Comparison of ENCODE assay signal across 8 mouse cellular contexts in the genomic region with DNA sequence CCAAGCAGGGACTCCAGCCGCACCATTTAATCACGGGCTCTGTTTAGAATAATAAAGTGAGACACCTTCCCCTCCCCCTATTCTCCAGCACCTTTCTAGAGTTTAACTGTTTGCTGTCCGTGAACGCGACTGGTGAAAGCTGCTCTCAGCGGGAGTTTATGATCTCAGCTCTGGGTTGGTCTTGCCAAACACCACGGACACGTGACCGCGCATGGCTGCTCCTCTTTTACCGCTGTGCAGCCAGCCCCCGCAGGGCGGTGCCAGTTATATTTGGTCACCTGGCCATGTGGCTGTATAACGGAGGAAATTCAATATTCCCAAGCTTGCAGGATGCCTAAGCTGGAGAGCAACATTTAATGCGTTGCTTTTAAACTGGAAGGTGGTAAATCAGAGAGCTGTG. TPM values are rescaled to one million over a fixed set of nuclear protein-coding genes. Genes with fewer than 3 reads are reported as not detected.
A peak's percentile ranks its signal among the peaks of the same experiment; 100 is the strongest.
DNase-seq lines count a peak whose midpoint lies in the region; ATAC-seq and TF ChIP-seq lines count a peak whose summit lies in the region.

TSS of gene Abca8b (minus strand) at position 222 of the 400 bp plus-strand sequence.

- TF ChIP-seq POLR2A in bone marrow macrophage, adult 2 months (IDR thresholded peaks at IDR 0.05; ENCODE audit: borderline replicate concordance, low read depth, low read length): no peak

- peak; percentile 3 to 10 for DNase-seq in B cell, adult 2 months
- peak; percentile 76 for DNase-seq in forebrain, embryonic 10.5 days (ENCODE audit: extremely low spot score, low spot score)
- peak; percentile 86 for DNase-seq in kidney, postnatal 0 days (ENCODE audit: low spot score)
- DNase-seq in liver: peak; percentile 74
- peak; percentile 91 for DNase-seq in midbrain, postnatal 0 days (ENCODE audit: low spot score)
- DNase-seq in telencephalon, adult 2 months (ENCODE audit: low read depth, low spot score): peak; percentile 88

- peak within 1 kb of the TSS; percentile 72 for H3K9ac ChIP-seq in heart, embryonic 13.5 days
- 0 out of 2 replicates have a peak within 1 kb of the TSS, but pooled peaks have one; percentile 19 for H3K9ac ChIP-seq in kidney, postnatal 0 days (ENCODE audit: low read depth, low read length)
- H3K9ac ChIP-seq in midbrain, postnatal 0 days (replicated peaks; ENCODE audit: low read length, poor library complexity, severe bottlenecking): peak within 1 kb of the TSS; percentile 40; the same call in 1 of the 2 replicates

- peak within 1 kb of the TSS; percentile 59 for H3K4me3 ChIP-seq in bone marrow macrophage, adult 2 months (ENCODE audit: insufficient read depth, low read length)
- peak within 1 kb of the TSS; percentile 55 for H3K4me3 ChIP-seq in forebrain, embryonic 10.5 days
- peak within 1 kb of the TSS; percentile 53 for H3K4me3 ChIP-seq in heart, embryonic 13.5 days
- H3K4me3 ChIP-seq in kidney, postnatal 0 days (replicated peaks; ENCODE audit: low read depth, low read length): peak within 1 kb of the TSS; percentile 34
- peak within 1 kb of the TSS; percentile 39 for H3K4me3 ChIP-seq in midbrain, postnatal 0 days (ENCODE audit: low read depth, low read length)

- H3K27me3 ChIP-seq in forebrain, embryonic 10.5 days (ENCODE audit: poor library complexity, severe bottlenecking): no peaks in the 10 kb centered on the region
- no peaks in the 10 kb centered on the region for H3K27me3 ChIP-seq in heart, embryonic 13.5 days (replicated peaks)
- no peaks in the 10 kb centered on the region for H3K27me3 ChIP-seq in kidney, postnatal 0 days (ENCODE audit: insufficient read depth, low read length)
- no peaks in the 10 kb centered on the region for H3K27me3 ChIP-seq in midbrain, postnatal 0 days (ENCODE audit: insufficient read depth, low read length)

- ATAC-seq in heart, embryonic 13.5 days (ENCODE audit: extremely low read depth, insufficient number of reproducible peaks, low FRiP score, low TSS enrichment): peak; percentile 81; the same call in 1 of the 2 replicates
- ATAC-seq in kidney, postnatal 0 days (replicated peaks; ENCODE audit: low FRiP score, low read depth): peak; percentile 90
- ATAC-seq in midbrain, postnatal 0 days (ENCODE audit: low FRiP score): peak; percentile 94

- under 1% methylated on average over 15 of the region's 15 CpGs for WGBS in forebrain, embryonic 10.5 days
- under 1% methylated on average over 15 of the region's 15 CpGs for WGBS in heart, embryonic 13.5 days
- WGBS in kidney, postnatal 0 days: under 1% methylated on average over 15 of the region's 15 CpGs
- under 1% methylated on average over 15 of the region's 15 CpGs for WGBS in midbrain, postnatal 0 days

- peak within 1 kb of the TSS; percentile 31; the same call in 1 of the 2 replicates for H3K27ac ChIP-seq in bone marrow macrophage, adult 2 months (ENCODE audit: insufficient read depth, low read depth, low read length)
- H3K27ac ChIP-seq in forebrain, embryonic 10.5 days: peak within 1 kb of the TSS; percentile 80
- H3K27ac ChIP-seq in heart, embryonic 13.5 days (replicated peaks): peak within 1 kb of the TSS; percentile 51
- no peak within 1 kb of the TSS for H3K27ac ChIP-seq in kidney, postnatal 0 days
- peak within 1 kb of the TSS; percentile 18; the same call in 1 of the 2 replicates for H3K27ac ChIP-seq in midbrain, postnatal 0 days (ENCODE audit: low read depth, low read length)

- no peaks in the 10 kb centered on the region for H3K9me3 ChIP-seq in forebrain, embryonic 10.5 days
- H3K9me3 ChIP-seq in heart, embryonic 13.5 days: no peaks in the 10 kb centered on the region
- H3K9me3 ChIP-seq in kidney, postnatal 0 days (replicated peaks; ENCODE audit: low read length): no peaks in the 10 kb centered on the region
- no peaks in the 10 kb centered on the region for H3K9me3 ChIP-seq in midbrain, postnatal 0 days (ENCODE audit: low read length)

- H3K4me1 ChIP-seq in bone marrow macrophage, adult 2 months (ENCODE audit: control insufficient read depth, insufficient read depth, low read length): peaks cover 3% of the 10 kb centered on the region
- H3K4me1 ChIP-seq in forebrain, embryonic 10.5 days: peaks cover 22% of the 10 kb centered on the region
- peaks cover 15% of the 10 kb centered on the region for H3K4me1 ChIP-seq in heart, embryonic 13.5 days
- no peaks in the 10 kb centered on the region for H3K4me1 ChIP-seq in kidney, postnatal 0 days (replicated peaks; ENCODE audit: insufficient read depth, low read length)
- no peaks in the 10 kb centered on the region for H3K4me1 ChIP-seq in midbrain, postnatal 0 days (ENCODE audit: insufficient read depth, low read length)

- no peak for TF ChIP-seq CTCF in bone marrow macrophage, adult 2 months (IDR thresholded peaks at IDR 0.05; ENCODE audit: low read depth, low read length)
- no peak for TF ChIP-seq CTCF in kidney, postnatal 0 days (IDR thresholded peaks at IDR 0.05; ENCODE audit: low read depth)
- no peak for TF ChIP-seq CTCF in midbrain, postnatal 0 days (IDR thresholded peaks at IDR 0.05)

- H3K4me2 ChIP-seq in heart, embryonic 13.5 days: peak within 1 kb of the TSS; percentile 73
- peak within 1 kb of the TSS; percentile 74 for H3K4me2 ChIP-seq in kidney, postnatal 0 days (ENCODE audit: low read length)
- peak within 1 kb of the TSS; percentile 62 for H3K4me2 ChIP-seq in midbrain, postnatal 0 days (ENCODE audit: low read depth, low read length, poor library complexity, severe bottlenecking)

- H3K36me3 ChIP-seq in forebrain, embryonic 10.5 days (replicated peaks): no peaks in the 10 kb centered on the region
- no peaks in the 10 kb centered on the region for H3K36me3 ChIP-seq in heart, embryonic 13.5 days
- H3K36me3 ChIP-seq in kidney, postnatal 0 days (ENCODE audit: insufficient read depth, low read length): no peaks in the 10 kb centered on the region
- no peaks in the 10 kb centered on the region for H3K36me3 ChIP-seq in midbrain, postnatal 0 days (ENCODE audit: insufficient read depth, low read length)

RNA-seq across cellular contexts. Expression of gene Abca8b, which starts in this region (rescaled TPM):
- 1.1 and 1.2 TPM in 2 replicates for polyA plus RNA-seq in bone marrow macrophage, adult 2 months (2012; ENCODE audit: insufficient read depth, insufficient read length, missing spikeins)
- 0.22 and 0.29 TPM in 2 replicates for polyA plus RNA-seq in forebrain, embryonic 10.5 days (2016; fragmentation: Nextera tagmentation; extraction: Ambion mirVana)
- 0.45 and 0.51 TPM in 2 replicates for polyA plus RNA-seq in heart, embryonic 13.5 days (2015; fragmentation: Nextera tagmentation; extraction: Ambion mirVana)
- polyA plus RNA-seq in kidney, postnatal 0 days (2015; fragmentation: Nextera tagmentation; extraction: Ambion mirVana): 0.31 and 0.38 TPM in 2 replicates
- 5.4 and 6.1 TPM in 2 replicates for total RNA-seq in midbrain, postnatal 0 days (2014; rRNA removed)
- 1.3 TPM in 2 replicates for polyA plus RNA-seq in midbrain, postnatal 0 days (2015; fragmentation: Nextera tagmentation; extraction: Ambion mirVana)

Comparison
In these comparisons a context has a peak if more than half of its experiments do, and no peak if none do; other contexts are left out.
1. Peak in DNase-seq, H3K4me3 ChIP-seq and H3K27ac ChIP-seq in forebrain, embryonic 10.5 days; RNA of the gene not detected or under 1 TPM.
2. Peak in ATAC-seq, H3K4me3 ChIP-seq, H3K27ac ChIP-seq, H3K9ac ChIP-seq and H3K4me2 ChIP-seq in heart, embryonic 13.5 days; RNA of the gene not detected or under 1 TPM.
3. Peak in DNase-seq, ATAC-seq, H3K4me3 ChIP-seq, H3K9ac ChIP-seq and H3K4me2 ChIP-seq in kidney, postnatal 0 days; RNA of the gene not detected or under 1 TPM.
4. DNase-seq: peak in every context shown above with its lines; median percentile 91 in midbrain, postnatal 0 days; 88 in telencephalon, adult 2 months; 86 in kidney, postnatal 0 days; 76 in forebrain, embryonic 10.5 days; 74 in liver; 6 in B cell, adult 2 months.
5. H3K9ac ChIP-seq: peak in every context shown above with its lines; median percentile 72 in heart, embryonic 13.5 days; 40 in midbrain, postnatal 0 days; 19 in kidney, postnatal 0 days.